Mouse (Mus musculus): Measurements from ENCODE around the gene Negr1.

GRCm38 (mm10) chr3:156923159-156923558, 361.6 kb downstream of the Negr1 start:
- no peak for TF ChIP-seq CTCF (IDR thresholded peaks at IDR 0.05; ENCODE audit: low read depth, low read length)
- no peak for TF ChIP-seq POLR2A (IDR thresholded peaks at IDR 0.05; ENCODE audit: insufficient read depth, low read length)

All from ES-Bruce4 (cell line).